Mouse (Mus musculus): ENCODE measurements around the gene Apoe. TPM values are rescaled to one million over a fixed set of nuclear protein-coding genes. Genes with fewer than 3 reads are reported as not detected.
A peak's percentile ranks its signal among the peaks of the same experiment; 100 is the strongest.
"Not testable (repeated sequence)": the region's sequence is repeated elsewhere in the genome, so short reads cannot be mapped to it uniquely, and the experiment has no call there.

The Apoe gene
- polyA plus RNA-seq, 1 experiment from 2014 or later, result 627 TPM

DNA sequence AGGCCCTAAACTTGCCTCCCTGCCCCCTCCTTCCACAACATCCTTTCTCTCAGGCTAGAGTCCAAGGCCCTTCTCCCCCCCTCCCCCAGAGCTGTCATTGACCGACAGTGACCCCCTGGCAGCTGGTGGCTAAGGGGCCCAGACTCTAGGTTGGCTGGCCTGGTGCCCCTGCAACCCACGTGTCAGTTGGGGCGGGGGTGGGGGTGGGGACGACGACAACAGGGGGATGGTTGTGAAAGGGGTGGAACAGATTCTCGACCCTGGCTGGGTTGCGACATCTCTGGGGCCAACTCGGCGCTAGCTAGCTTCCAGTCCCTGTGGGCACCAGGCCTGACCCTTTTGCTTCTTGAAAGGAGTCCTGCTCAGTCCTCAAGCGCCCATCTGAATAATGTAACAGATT, 5.6 kb downstream of the Apoe start:
- DNase-seq (ENCODE audit: low spot score), result no peak

DNA sequence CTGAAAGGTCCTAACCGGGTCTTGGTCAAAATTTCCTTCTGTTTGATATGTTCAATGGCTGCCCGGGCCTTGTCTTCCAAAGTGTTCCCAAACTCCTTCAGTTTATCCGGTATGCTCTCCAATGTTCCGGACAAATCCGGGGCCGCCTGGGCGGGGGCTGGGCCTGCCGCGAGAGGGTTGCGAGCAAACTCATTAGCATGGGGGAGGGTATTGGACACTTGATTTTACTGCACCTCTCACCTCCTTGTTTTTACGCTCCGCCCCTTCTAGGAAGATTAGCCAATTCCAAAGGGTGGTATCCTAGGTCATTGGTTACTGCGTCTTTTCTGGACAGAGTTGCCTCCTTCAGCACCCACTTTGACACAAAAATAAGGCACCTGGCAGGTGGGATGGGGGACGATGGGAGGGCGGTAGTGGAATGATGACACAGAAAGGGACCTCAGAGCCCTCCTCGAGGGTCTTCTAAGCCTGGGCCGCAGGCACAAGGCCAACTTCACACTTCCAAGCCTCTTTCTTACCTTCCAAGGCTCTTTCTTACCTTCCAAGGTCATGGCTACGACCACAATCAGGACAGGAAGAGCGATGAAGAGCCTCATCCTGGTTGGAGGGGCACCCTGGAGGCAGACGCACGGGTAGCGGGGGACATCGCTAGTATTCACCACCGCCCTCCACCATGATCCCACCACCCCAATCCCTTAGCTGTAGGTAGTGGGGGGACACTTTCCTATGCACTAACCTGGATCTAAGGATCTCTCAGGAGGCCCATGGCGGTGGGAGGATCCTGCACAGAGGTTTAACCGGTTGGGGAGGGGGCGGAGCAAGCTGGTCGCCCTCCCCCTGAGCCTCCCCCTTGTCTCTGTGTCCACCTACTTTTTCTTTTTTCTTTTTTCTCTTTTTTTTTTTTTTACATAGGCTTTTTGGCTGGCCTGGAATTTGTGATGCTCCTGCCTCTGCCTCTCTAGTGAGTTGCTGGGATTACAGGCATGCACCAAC, 6.8 kb downstream of the Apoe start, which contains the start of gene Apoc1:
Gene Apoc1 (minus strand): TSS at position 788 of the 993 bp plus-strand sequence.
- DNase-seq (ENCODE audit: low spot score), result no peak

DNA sequence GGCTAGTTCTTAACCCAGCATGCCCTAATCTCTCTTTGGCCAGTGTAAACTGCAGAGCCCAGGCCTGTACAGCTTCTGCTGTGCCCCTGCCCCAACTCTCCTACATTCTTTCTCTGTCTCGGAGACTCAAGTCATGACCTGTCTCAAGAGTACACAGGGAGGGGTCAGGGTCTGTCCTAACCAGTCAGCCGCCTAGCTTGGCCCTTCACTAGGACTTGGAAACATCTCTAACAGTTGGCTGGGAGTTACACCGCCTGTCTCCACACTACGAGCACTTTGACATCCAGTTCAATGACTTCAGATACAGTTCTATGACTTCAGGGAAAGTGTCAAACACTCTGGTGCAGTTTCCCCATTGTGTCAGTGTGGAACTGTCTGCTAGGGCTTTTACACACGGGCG, 7.6 kb downstream of the Apoe start:
- DNase-seq (ENCODE audit: low spot score), result no peak

DNA sequence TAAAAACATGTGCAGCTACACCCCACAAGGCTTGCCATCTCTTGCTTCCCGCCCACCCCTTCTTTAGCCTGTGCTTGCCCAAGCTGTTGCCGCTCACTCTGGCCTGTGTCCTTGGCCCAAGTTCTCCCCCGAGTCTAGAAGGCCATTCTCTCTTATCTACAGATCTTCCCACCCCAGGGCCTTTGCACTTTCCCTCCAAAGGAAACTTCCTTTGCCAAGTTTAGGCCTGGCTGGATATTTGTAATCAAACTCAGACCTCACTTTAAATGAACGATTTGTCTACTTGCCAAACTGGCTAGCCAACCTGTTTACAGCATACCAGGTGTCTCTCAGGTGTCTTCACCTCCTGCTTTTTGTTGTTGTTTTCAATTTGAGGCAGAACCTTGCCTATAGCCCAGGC, 8.1 kb downstream of the Apoe start:
- no peak for DNase-seq (ENCODE audit: low spot score)

DNA sequence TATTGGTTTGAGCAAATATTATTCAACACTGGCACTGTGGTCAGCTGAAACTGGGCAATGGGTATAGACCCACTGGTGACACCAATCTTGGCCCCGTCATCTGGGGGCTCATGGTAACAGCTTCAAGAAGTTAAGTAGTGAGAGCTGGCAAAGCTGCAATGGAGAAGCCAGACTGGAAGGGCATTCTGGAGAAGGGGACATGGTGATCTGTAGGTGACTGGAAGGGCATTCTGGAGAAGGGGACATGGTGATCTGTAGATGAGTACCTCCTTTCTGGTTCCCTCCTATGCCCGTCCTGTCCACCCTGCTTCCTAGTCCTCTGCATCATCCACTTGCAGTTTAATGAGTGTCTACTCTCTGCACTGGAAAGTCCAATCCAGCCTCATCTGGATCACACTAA, 10.4 kb downstream of the Apoe start:
- DNase-seq (ENCODE audit: low spot score), result no peak

DNA sequence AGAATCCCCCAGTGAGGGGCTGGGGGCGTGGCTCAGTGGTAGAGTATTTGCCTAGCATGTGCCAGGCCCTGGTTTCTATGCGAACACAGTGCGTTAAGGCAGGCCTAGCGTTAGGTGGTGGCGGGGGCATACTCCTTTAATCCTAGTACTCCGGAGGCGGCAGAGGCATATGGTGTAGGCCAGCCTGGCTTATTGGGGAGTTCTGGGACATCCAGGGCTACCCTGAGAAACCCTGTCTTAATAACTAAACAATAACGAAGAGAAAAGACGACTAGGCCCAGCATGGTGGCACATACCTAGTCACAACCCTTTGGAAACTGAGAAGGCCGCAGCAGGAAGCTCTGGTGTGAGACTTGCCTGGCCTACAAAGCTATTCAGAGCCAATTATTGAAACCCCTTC, 10.9 kb downstream of the Apoe start:
- DNase-seq (ENCODE audit: low spot score), result no peak

DNA sequence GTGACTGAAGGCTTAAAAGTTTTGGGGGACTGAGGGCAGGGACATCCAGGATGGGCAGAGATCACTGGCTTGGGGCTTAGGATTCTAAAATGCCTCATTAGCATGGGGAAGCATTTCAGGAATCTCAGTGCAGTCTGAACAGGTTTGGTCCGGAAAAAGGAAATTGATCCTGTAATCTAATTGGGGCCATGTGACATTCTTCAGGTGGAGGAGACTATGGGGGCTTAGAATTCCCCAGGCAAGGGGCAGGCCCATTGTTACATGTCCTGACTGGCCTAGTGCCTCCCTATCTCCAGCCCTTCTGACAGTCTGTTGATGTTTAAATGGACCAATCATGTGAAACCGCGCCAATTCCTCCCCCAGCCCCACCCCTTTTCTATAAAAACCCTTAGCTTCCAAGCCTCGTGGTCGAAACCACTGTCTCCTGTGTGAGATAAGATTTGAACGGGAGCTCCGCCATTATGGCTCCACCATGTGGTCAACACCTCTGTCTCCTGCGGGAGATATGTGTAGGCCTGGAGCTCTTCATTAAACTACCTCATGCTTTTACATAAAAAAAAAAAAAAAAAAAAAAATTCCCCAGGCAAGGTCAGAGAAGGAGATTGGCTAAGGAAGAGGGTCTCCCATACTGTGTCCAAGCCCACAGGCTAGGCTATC, 11.9 kb downstream of the Apoe start:
- DNase-seq (ENCODE audit: low spot score), result not testable (repeated sequence)

DNA sequence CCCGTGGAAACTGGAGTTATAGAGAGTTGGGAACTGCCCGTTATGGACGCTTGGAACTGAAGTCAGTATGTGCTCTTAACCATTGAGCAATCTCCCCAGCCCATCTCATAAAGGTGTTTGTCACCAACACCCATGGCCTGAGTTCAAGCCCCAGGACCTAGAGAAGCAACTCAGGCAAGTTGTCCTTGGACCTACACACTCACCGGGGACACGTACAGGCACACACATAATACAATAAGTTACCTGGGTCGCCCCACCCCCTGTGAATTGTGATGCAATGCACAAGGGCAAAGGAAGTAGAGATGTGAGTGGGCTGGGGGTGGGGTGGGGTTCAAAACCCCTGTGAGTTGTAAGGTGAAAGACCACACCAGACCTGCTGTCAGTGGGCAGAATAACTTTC, 12.5 kb downstream of the Apoe start:
- DNase-seq (ENCODE audit: low spot score), result no peak

DNA sequence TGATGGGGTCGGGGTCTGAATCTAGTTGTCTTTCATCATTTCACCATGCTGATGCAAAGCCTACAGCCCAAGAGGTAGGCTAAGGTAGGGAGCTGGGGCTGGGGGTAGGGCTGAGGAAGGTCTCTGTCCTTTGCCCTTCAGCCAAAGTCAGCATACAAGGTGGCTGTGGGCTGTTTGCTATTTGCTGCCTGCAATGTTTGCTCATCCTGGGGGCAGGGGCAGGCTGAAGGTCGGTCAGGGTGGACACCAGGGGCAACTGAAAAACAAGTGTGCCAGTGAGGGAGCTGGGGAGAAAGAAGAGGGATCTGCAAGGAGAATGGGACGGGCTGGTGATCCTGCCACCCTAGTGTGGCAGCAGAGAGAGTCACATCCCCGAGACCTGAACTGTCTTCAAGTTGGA, 13.6 kb downstream of the Apoe start:
- no peak for DNase-seq (ENCODE audit: low spot score)

DNA sequence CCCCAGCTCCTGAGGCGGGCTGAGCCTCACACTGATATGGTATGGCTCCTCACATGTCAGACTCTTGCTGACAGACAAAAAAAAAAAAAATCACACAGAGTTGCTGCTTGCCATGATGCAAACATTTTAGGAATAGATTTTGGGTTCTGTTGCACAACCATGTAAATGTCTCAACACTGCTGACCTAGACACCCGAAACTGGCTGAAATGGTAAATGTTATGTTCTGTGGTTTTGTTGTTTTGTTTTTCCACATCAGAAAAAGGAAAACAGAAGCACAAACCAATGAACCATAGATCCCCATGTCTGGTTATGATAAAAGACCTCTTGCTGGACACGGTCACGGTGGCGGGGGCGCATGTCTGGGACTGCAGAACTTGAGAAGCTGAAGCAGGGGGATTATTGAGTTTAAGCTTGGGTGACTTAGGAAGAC, 15.2 kb downstream of the Apoe start:
- no peak for DNase-seq (ENCODE audit: low spot score)

DNA sequence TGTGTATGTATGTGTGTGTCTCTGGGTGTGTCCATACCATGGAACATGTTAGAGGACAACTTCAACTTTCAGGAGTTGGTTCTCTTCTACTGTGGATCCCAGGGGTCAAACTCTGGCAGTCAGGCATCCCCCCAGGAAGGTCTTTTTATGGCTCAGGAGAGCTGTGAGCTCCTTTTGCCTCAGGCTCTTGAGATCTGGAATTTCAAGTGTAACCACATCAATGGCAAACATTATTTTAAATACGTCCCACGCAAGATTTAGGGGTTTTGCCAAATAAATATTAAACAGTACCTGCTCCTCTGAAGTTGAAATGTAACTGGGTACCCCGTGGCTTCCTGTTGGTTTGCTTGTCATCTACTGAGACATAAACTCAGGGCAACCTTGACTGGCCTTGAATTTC, 16.0 kb downstream of the Apoe start:
- no peak for DNase-seq (ENCODE audit: low spot score)

DNA sequence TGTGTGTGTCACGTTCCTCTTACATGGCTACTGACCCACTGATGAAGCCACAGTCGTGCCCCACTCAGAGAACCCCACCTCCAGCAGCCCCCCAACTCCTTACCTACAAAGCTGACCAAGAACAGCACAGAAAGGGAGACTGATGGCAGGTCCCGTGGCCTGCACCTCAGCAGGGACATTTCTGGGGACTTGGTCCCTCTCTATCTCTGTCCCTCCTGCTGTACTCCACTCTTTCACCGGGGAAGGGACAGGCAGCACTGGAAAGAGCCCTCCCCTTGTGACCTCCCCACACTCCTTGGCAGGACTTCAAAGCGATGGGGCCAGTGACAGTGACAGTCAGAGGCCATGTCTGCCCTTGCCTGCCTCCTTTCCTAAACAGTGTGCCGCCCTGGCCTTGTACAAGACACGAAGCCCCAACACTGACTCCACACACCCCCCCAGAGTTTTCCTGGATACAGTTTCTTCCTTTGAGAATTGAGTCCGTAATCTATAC, 17.7 kb downstream of the Apoe start, which contains the start of the genes Gm44805 and Apoc4:
Gene Gm44805 (minus strand): TSS at position 222 of the 493 bp plus-strand sequence.
Gene Apoc4 (minus strand): TSS at position 278 of the 493 bp plus-strand sequence.
- DNase-seq (ENCODE audit: low spot score), result no peak

DNA sequence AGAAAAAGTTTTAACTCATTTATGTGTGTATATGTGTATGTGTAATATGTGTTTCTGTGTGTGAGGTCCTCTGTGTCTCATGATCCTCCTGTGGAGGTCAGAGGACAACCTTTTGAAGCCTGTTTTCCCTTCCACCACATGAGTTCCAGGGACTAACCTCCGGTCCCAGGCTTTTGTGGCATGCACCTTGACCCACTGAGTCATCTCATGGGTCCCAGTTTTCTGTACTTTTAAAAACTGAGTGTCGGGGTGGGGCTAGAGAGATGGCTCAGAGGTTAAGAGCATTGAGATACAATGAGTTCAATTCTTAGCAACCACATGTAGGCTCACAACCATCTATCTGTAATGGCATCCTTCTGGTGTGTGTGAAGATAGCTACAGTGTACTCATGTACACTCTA, 18.3 kb downstream of the Apoe start:
- DNase-seq (ENCODE audit: low spot score), result no peak

DNA sequence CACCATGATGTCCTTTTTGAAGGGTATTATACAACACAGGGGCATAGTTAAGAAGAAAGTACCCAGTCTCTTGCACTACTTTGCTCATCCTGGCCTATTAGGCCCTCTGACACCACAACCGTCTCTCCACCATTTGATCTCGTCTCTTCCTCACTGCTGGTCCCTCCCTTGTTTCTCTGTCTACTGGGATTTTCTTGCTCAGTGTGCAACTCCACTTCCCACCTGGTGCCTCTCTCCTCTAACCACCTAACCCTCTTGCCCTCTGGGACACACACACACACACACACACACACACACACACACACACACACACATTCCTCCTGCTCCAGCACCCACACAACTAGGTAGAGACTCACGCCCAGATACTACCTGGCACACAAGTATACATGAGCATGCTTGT, 20.1 kb downstream of the Apoe start:
- no peak for DNase-seq (ENCODE audit: low spot score)

DNA sequence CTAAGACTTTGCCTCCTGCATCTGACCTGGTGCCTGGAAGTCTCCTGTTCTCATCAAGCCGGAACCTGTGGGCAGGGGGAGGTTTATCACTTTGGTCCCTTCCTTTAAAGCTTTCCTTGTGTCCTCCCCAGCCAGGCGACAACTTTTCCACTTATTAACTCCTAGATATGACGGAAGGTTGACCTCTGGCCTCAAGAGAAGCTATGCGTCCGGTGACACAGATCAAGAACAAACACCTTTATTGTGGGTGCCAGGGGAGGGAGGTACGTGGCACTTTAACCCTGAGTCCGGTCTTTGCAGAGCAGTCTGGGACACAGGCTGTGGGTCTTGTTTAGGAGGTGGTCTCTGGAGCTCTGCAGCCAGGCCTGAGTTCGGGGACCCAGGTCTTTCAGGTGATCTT, 21.1 kb downstream of the Apoe start, which contains the start of gene Apoc2:
Gene Apoc2 (minus strand): TSS at position 70 of the 400 bp plus-strand sequence.
- DNase-seq (ENCODE audit: low spot score), result no peak

DNA sequence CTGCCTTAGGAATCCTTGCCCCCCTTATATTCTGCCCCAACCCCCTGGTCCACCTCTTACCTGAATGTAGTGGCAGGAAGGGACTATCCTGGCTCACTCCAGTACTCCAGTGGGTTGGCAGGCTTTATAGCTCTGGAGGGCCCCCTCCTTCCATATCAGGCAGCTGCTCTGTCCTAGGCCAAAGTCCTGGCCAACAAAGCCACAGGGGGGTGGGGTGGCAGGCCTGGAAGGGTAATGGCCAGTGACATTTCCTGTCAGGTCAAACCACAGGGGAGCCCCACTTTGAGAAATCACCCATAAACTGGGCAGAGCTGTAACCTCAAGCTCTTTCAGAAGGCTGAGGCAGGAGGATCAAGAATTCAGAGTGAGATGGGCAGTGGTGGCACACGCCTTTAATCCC, 22.3 kb downstream of the Apoe start:
- DNase-seq (ENCODE audit: low spot score), result no peak

DNA sequence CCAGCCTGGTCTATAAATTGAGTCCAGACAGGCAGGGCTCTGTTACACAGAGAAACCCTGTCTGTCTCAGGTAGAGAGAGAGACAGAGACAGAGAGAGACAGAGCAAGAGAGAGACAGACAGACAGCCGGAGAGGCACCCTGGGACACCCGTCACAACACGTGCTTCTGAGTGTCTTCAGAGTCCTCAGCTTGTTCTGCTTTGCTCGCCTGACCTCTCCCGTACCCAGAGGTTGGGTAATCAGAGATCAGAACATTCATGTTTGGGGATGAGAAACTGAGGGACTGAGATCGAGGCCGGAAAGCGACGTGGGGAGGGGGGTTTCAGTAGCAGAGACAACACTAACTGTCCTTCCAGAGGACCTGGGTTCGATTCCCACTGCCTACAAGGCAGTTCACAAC, 23.2 kb downstream of the Apoe start:
- DNase-seq (ENCODE audit: low spot score), result no peak

DNA sequence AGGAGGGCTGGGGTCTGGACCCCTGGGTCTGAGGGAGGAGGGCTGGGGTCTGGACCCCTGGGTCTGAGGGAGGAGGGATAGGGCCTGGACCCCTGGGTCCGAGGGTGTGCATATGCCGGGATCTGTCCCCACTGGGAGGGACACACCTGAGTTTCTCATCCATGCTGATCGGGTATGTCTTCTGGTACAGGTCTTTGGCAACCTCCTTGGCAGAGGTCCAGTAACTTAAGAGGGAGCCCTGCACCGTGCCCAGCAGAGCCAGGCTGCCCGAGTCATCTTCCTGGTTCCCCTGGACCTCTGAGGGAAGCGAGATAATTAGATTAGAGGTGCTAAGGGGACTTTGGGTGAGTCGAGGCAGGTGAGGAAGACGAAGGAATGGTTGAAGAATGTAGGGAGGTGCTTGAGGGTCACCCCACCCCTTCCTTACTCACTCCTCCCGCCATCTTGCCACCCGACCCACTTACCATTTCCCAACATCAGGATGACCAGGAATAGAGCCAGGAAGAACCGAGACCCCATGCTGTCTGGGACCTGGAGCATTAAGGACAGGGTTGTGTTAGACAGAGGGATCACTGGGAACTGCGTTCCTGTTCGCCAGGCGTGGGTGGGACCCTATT, 25.8 kb downstream of the Apoe start:
- no peak for DNase-seq (ENCODE audit: low spot score)

DNA sequence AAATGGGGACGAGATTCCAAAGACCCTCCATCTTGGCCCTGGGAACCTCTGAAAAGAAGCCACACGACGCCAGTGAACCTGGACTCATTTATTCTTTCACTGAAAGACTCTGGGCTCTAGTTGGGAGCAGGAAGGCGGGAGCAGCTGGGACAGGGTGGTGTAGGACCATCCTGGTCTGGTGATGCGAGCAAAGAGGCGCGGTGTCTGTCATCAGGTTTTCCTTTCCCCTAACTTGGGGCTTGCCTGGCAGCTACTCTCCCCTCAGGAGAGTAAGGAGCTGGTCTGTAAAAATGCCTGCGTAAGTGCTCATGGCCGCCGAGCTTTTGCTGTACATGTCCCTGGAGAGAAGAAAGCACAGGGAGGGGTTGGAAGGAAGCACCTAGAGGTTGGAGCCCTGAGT, 27.5 kb downstream of the Apoe start:
- DNase-seq (ENCODE audit: low spot score), result no peak

DNA sequence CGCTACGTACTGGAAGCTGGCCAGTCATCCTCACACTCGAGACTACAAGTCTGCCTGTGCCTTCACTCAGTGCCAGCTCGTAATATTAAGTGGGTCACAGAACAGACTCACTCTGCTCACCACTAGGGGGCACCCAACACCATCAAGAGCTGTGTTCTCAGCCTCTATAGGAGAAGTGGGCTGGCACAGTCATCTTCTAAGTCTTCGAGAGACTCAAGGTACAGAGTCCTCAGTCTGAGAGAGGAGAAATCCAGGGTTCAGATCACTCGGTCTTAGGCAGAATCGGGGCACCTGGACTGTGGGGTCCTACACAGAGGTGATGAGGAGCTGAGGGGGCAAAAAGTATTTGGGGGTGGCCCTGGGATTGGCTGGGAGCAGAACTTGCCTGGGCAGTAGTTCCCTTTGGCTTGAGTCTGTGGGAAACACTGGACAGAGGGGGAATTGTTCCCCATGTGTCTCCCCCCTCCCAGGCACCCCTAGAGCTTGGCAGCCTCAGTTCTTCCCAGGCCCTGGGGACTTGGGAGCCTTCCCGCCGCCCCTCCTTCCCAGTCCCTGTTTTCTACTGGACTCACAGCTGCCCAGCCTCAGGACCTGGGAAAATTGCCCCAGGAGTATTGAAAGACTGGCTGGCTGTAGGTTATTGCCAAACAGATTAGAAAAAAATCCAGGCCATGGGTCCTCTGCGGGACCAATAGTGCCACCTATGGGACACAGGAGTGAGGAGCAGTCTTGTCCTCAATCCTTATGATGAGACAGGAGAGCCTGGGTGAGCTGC, 29.9 kb downstream of the Apoe start:
- DNase-seq (ENCODE audit: low spot score), result peak; percentile 93

DNA sequence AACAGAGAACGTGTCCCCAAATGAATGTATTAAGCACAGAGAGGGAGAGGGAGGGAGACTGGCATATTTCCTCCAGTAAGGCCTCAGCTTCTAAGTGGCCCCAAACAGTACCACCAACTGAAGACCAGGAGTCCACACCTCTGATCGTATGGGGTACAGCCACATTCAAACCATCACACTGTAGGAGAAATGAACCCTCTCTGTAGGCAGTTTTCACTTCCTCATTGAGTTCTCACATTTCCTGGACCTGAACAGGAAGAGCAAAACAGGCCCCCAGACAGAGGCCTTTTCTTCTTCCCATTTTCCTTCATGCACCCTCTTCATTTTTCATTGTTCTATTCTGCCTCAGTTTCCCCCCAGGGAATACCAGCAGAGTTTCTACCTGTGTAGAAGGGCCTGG, 31.6 kb downstream of the Apoe start:
- no peak for DNase-seq (ENCODE audit: low spot score)

Data from thymus, postnatal 0 days (tissue).